In genomic region chr5:54258087-54258733, GRCm38 (mm10) we compare ENCODE assay signal across 8 mouse cellular contexts.
DNase-seq lines count a peak whose midpoint lies in the region.

No protein-coding gene starts in this region.

- peak; percentile 45 to 53 for DNase-seq in left cerebral cortex, adult 18-20 months (ENCODE audit: low spot score in 2 of 2)
- DNase-seq in left cerebral cortex, adult 8-10 months (ENCODE audit: low spot score in 2 of 2): no peak
- peak; percentile 9 for DNase-seq in adrenal gland, adult 2 months
- peak; percentile 57 for DNase-seq in forelimb bud, embryonic 11.5 days (ENCODE audit: low read depth, low spot score)
- peak; percentile 6 for DNase-seq in kidney, adult 18-20 months
- peak; percentile 22 for DNase-seq in lung, postnatal 14 days
- DNase-seq in testis, postnatal 10 days (ENCODE audit: low spot score): peak; percentile 46
- DNase-seq in spleen, adult 18-20 months: no peak

Comparison
In these comparisons a context has a peak if more than half of its experiments do, and no peak if none do; other contexts are left out.
1. DNase-seq: peak in left cerebral cortex, adult 18-20 months (2 of 2), adrenal gland, adult 2 months (single experiment), forelimb bud, embryonic 11.5 days (single experiment), kidney, adult 18-20 months (single experiment), lung, postnatal 14 days (single experiment) and testis, postnatal 10 days (single experiment); none in left cerebral cortex, adult 8-10 months (0 of 2) and spleen, adult 18-20 months (0 of 2).